Mouse (Mus musculus): Measurements from ENCODE around the gene Uba2.

DNA sequence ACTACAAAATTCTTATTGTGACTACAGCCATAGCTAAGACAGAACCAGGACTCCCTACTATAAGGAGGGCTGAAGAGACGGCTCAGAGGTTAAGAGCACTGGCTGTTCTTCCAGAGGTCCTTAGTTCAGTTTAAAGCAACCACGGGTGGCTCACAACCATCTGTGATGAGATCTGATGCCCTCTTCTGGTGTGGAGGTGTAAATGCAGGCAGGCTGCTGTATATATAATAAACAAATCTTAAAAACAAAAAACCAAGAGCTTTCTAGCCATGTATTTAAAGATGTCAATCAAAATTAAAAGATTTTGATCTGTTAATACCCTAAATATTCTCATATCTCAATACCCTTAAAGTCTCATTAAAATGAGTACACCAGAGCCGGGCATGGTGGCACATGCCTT is 10.2 kb downstream of the Uba2 start:
- TF ChIP-seq CTCF (IDR thresholded peaks at IDR 0.05; ENCODE audit: insufficient read depth, low read depth, low read length) = no peak
- no peak for TF ChIP-seq POLR2A (IDR thresholded peaks at IDR 0.05; ENCODE audit: insufficient read depth, low read depth, low read length)
